Mouse (Mus musculus): ENCODE measurements around the gene Btbd9. TPM values are rescaled to one million over a fixed set of nuclear protein-coding genes. Genes with fewer than 3 reads are reported as not detected.
"Not testable (repeated sequence)": the region's sequence is repeated elsewhere in the genome, so short reads cannot be mapped to it uniquely, and the experiment has no call there.

Gene Btbd9
- polyA plus RNA-seq, 1 experiment: 43.5 TPM

- Histone ChIP-seq H3K4me3 (ENCODE audit: insufficient read depth, low read length) (no peak overlapping the region), H3K4me1 (ENCODE audit: control insufficient read depth, insufficient read depth, low read length) (peaks cover 10% of the 10 kb centered on the region), H3K27ac (ENCODE audit: insufficient read depth, low read length) (no peak overlapping the region)
- TF ChIP-seq CTCF (IDR thresholded peaks at IDR 0.05; ENCODE audit: extremely low read depth, insufficient read depth, low read length): no peak
- TF ChIP-seq POLR2A (IDR thresholded peaks at IDR 0.05; ENCODE audit: extremely low read depth, insufficient read depth, low read length): no peak
These were observed 53.7 kb downstream of the Btbd9 start for GRCm38 (mm10) chr17:30522406-30523078.

GRCm38 (mm10) chr17:30519172-30519512 is 57.1 kb downstream of the Btbd9 start:
- not testable (repeated sequence) for H3K4me3 ChIP-seq (ENCODE audit: insufficient read depth, low read length); H3K27ac ChIP-seq (ENCODE audit: insufficient read depth, low read length); H3K4me1 ChIP-seq (ENCODE audit: control insufficient read depth, insufficient read depth, low read length)

- peaks cover 4% of the 10 kb centered on the region for H3K4me1 ChIP-seq (ENCODE audit: control insufficient read depth, insufficient read depth, low read length)
- H3K27ac ChIP-seq (ENCODE audit: insufficient read depth, low read length): no peak overlapping the region
- TF ChIP-seq POLR2A (IDR thresholded peaks at IDR 0.05; ENCODE audit: extremely low read depth, insufficient read depth, low read length) (no peak), CTCF (IDR thresholded peaks at IDR 0.05; ENCODE audit: extremely low read depth, insufficient read depth, low read length) (no peak)
- no peak overlapping the region for H3K4me3 ChIP-seq (ENCODE audit: insufficient read depth, low read length)
These were observed 57.7 kb downstream of the Btbd9 start for GRCm38 (mm10) chr17:30518431-30519171.

- Histone ChIP-seq H3K4me1 (ENCODE audit: control insufficient read depth, insufficient read depth, low read length) (no peaks in the 10 kb centered on the region; the same call in 1 of the 2 replicates), H3K27ac (ENCODE audit: insufficient read depth, low read length) (no peak overlapping the region), H3K4me3 (ENCODE audit: insufficient read depth, low read length) (no peak overlapping the region)
- TF ChIP-seq POLR2A (IDR thresholded peaks at IDR 0.05; ENCODE audit: extremely low read depth, insufficient read depth, low read length) (no peak), CTCF (IDR thresholded peaks at IDR 0.05; ENCODE audit: extremely low read depth, insufficient read depth, low read length) (no peak)
These were observed 59.5 kb downstream of the Btbd9 start for GRCm38 (mm10) chr17:30516580-30517340.

- Histone ChIP-seq H3K4me1 (ENCODE audit: control insufficient read depth, insufficient read depth, low read length) (no peaks in the 10 kb centered on the region; the same call in 1 of the 2 replicates), H3K4me3 (ENCODE audit: insufficient read depth, low read length) (no peak overlapping the region), H3K27ac (ENCODE audit: insufficient read depth, low read length) (no peak overlapping the region)
- no peak for TF ChIP-seq CTCF (IDR thresholded peaks at IDR 0.05; ENCODE audit: extremely low read depth, insufficient read depth, low read length)
- no peak for TF ChIP-seq POLR2A (IDR thresholded peaks at IDR 0.05; ENCODE audit: extremely low read depth, insufficient read depth, low read length)
These were observed 60.9 kb downstream of the Btbd9 start for GRCm38 (mm10) chr17:30515401-30515800.

- TF ChIP-seq POLR2A (IDR thresholded peaks at IDR 0.05; ENCODE audit: extremely low read depth, insufficient read depth, low read length) (no peak), CTCF (IDR thresholded peaks at IDR 0.05; ENCODE audit: extremely low read depth, insufficient read depth, low read length) (no peak)
- no peak overlapping the region for H3K4me3 ChIP-seq (ENCODE audit: insufficient read depth, low read length)
- peaks cover 1% of the 10 kb centered on the region; the same call in 1 of the 2 replicates for H3K4me1 ChIP-seq (ENCODE audit: control insufficient read depth, insufficient read depth, low read length)
- no peak overlapping the region for H3K27ac ChIP-seq (ENCODE audit: insufficient read depth, low read length)
These were observed 63.3 kb downstream of the Btbd9 start for GRCm38 (mm10) chr17:30513034-30513433.

GRCm38 (mm10) chr17:30512531-30512930 is 63.8 kb downstream of the Btbd9 start:
- TF ChIP-seq CTCF (IDR thresholded peaks at IDR 0.05; ENCODE audit: extremely low read depth, insufficient read depth, low read length) (no peak), POLR2A (IDR thresholded peaks at IDR 0.05; ENCODE audit: extremely low read depth, insufficient read depth, low read length) (no peak)
- Histone ChIP-seq H3K27ac (ENCODE audit: insufficient read depth, low read length) (no peak overlapping the region), H3K4me1 (ENCODE audit: control insufficient read depth, insufficient read depth, low read length) (peaks cover 1% of the 10 kb centered on the region; the same call in 1 of the 2 replicates), H3K4me3 (ENCODE audit: insufficient read depth, low read length) (no peak overlapping the region)

GRCm38 (mm10) chr17:30512007-30512406 is 64.3 kb downstream of the Btbd9 start:
- Histone ChIP-seq H3K27ac (ENCODE audit: insufficient read depth, low read length) (no peak overlapping the region), H3K4me1 (ENCODE audit: control insufficient read depth, insufficient read depth, low read length) (peaks cover 3% of the 10 kb centered on the region), H3K4me3 (ENCODE audit: insufficient read depth, low read length) (no peak overlapping the region)
- TF ChIP-seq POLR2A (IDR thresholded peaks at IDR 0.05; ENCODE audit: extremely low read depth, insufficient read depth, low read length) (no peak), CTCF (IDR thresholded peaks at IDR 0.05; ENCODE audit: extremely low read depth, insufficient read depth, low read length) (no peak)

- H3K4me3 ChIP-seq (ENCODE audit: insufficient read depth, low read length): no peak overlapping the region
- H3K4me1 ChIP-seq (ENCODE audit: control insufficient read depth, insufficient read depth, low read length): peaks cover 3% of the 10 kb centered on the region
- H3K27ac ChIP-seq (ENCODE audit: insufficient read depth, low read length): no peak overlapping the region
- TF ChIP-seq POLR2A (IDR thresholded peaks at IDR 0.05; ENCODE audit: extremely low read depth, insufficient read depth, low read length): no peak
- TF ChIP-seq CTCF (IDR thresholded peaks at IDR 0.05; ENCODE audit: extremely low read depth, insufficient read depth, low read length): no peak
These were observed 64.9 kb downstream of the Btbd9 start for GRCm38 (mm10) chr17:30511399-30511798.
